Mouse (Mus musculus) spleen, postnatal 0 days (tissue): ENCODE results near the gene Gm1993. TPM values are rescaled to one million over a fixed set of nuclear protein-coding genes. Genes with fewer than 3 reads are reported as not detected.

ENCODE experiments used
- polyA plus RNA-seq: library from polyadenylated mRNA; unstranded; fragments of >200 nt; fragmentation: Nextera tagmentation; extraction: Ambion mirVana; gene quantifications from 2 replicates; pipeline ENCODE4 v1.2.1, GENCODE M21; 2015

Gene Gm1993
- polyA plus RNA-seq: not detected in 2 replicates

GRCm38 (mm10) chrX:25570352-25570751, at the start of gene Gm1993:
Gene Gm1993 (minus strand): TSS chrX:25570452.

